Mouse (Mus musculus) heart, embryonic 14.5 days (tissue): ENCODE results near the gene C1s1. TPM values are rescaled to one million over a fixed set of nuclear protein-coding genes. Genes with fewer than 3 reads are reported as not detected.

ENCODE experiments used
- ATAC-seq: fragments of 200-750 bp; cut with Nextera tagmentation; 2 replicates; pipeline ENCODE4 v1.8.0; 2017; ENCODE audit warnings: low read depth, moderate TSS enrichment; ENCODE audit not compliant: insufficient number of reproducible peaks, insufficient read depth, low FRiP score
- H3K27ac ChIP-seq, 2 experiments: fragments of 200-500 bp in 1 of 2; fragments of 300-500 bp in 1 of 2; sonication (generic) in 1 of 2; replicated peaks in 1 of 2; 2 replicates each; pipeline ENCODE4 v1.5.1; 2012 to 2014; ENCODE audit warnings: low read depth in 2 of 2, low read length in 2 of 2, control low read depth in 1 of 2, mild to moderate bottlenecking in 1 of 2, mixed read lengths in 1 of 2; ENCODE audit not compliant: control insufficient read depth in 1 of 2, insufficient read depth in 1 of 2
- H3K27me3 ChIP-seq: fragments of 300-500 bp; sonication (generic); 2 replicates; pipeline ENCODE4 v1.6.1; 2014; ENCODE audit warnings: mild to moderate bottlenecking, low read length, control low read depth; ENCODE audit not compliant: control insufficient read depth, insufficient read depth
- H3K36me3 ChIP-seq: fragments of 300-500 bp; sonication (generic); 2 replicates; pipeline ENCODE4 v1.6.1; 2014; ENCODE audit warnings: mild to moderate bottlenecking, control low read depth, low read length, mixed read lengths; ENCODE audit not compliant: control insufficient read depth, insufficient read depth
- H3K4me1 ChIP-seq, 2 experiments: fragments of 200-500 bp in 1 of 2; fragments of 300-500 bp in 1 of 2; sonication (generic) in 1 of 2; 2 replicates each; pipeline ENCODE4 v1.6.1; 2012 to 2014; ENCODE audit warnings: low read length in 2 of 2, control low read depth in 1 of 2, mixed read lengths in 1 of 2; ENCODE audit not compliant: control insufficient read depth in 2 of 2, insufficient read depth in 2 of 2
- H3K4me2 ChIP-seq: fragments of 300-500 bp; sonication (generic); 2 replicates; pipeline ENCODE4 v1.6.1; 2014; ENCODE audit warnings: mild to moderate bottlenecking, low read length
- H3K4me3 ChIP-seq, 2 experiments: fragments of 200-500 bp in 1 of 2; fragments of 300-500 bp in 1 of 2; sonication (generic) in 1 of 2; 2 replicates each; pipeline ENCODE4 v1.5.1; 2012 to 2014; ENCODE audit warnings: low read length in 2 of 2, mild to moderate bottlenecking in 2 of 2, control low read depth in 1 of 2, low read depth in 1 of 2, moderate library complexity in 1 of 2; ENCODE audit not compliant: control insufficient read depth in 1 of 2, insufficient read depth in 1 of 2
- H3K9ac ChIP-seq: fragments of 300-500 bp; sonication (generic); 2 replicates; pipeline ENCODE4 v1.6.1; 2014; ENCODE audit warnings: mild to moderate bottlenecking, low read length
- H3K9me3 ChIP-seq: fragments of 300-500 bp; sonication (generic); 2 replicates; pipeline ENCODE4 v1.6.1; 2016; ENCODE audit warnings: low read length, control low read depth; ENCODE audit not compliant: control insufficient read depth
- WGBS: fragments of 180-500 bp; shearing (Covaris S2); extraction: QIAGEN DNeasy Blood & Tissue Kit; methylation state at CpG from one replicate; pipeline ENCODE4 v1.1.7; 2014; 5-methylcytosine and 5-hydroxymethylcytosine counted together
- polyA plus RNA-seq: library from polyadenylated mRNA; unstranded; fragments of >200 nt; fragmentation: Nextera tagmentation; extraction: Ambion mirVana; gene quantifications from 2 replicates; pipeline ENCODE4 v1.2.1, GENCODE M21; 2014

Gene C1s1
- polyA plus RNA-seq, 1 experiment from 2014 or later: 0.07 TPM

- Histone ChIP-seq H3K36me3 (no peaks in the 10 kb centered on the region), H3K4me1 (peaks cover 0 to 2% of the 10 kb centered on the region in 2 experiments; a peak in 2 of 4 replicates), H3K9me3 (peaks cover 4% of the 10 kb centered on the region; the same call in 1 of the 2 replicates), H3K9ac (no peak overlapping the region), H3K4me2 (no peak overlapping the region), H3K27me3 (no peaks in the 10 kb centered on the region), H3K27ac (no peak overlapping the region), H3K4me3 (no peak overlapping the region)
- WGBS: 81% methylated on average over 5 of the region's 5 CpGs
- no peak for ATAC-seq
These were observed 46.1 kb downstream of the C1s1 start for GRCm38 (mm10) chr6:124496054-124496453.

- ATAC-seq: no peak
- Histone ChIP-seq H3K27ac (no peak overlapping the region), H3K9ac (no peak overlapping the region), H3K9me3 (peaks cover 4% of the 10 kb centered on the region; the same call in 1 of the 2 replicates), H3K4me3 (no peak overlapping the region), H3K4me1 (peaks cover 0 to 2% of the 10 kb centered on the region in 2 experiments; a peak in 2 of 4 replicates), H3K36me3 (no peaks in the 10 kb centered on the region), H3K4me2 (no peak overlapping the region), H3K27me3 (no peaks in the 10 kb centered on the region)
- 68% methylated on average over 5 of the region's 5 CpGs for WGBS
These were observed 48.3 kb downstream of the C1s1 start for GRCm38 (mm10) chr6:124493886-124494285.

- H3K9me3 ChIP-seq: peaks cover 4% of the 10 kb centered on the region; the same call in 1 of the 2 replicates
- H3K27ac ChIP-seq: no peak within 1 kb of the TSS
- H3K27me3 ChIP-seq: no peaks in the 10 kb centered on the region
- H3K4me2 ChIP-seq: no peak within 1 kb of the TSS
- H3K36me3 ChIP-seq: no peaks in the 10 kb centered on the region
- 46% methylated on average over 4 of the region's 4 CpGs for WGBS
- H3K4me3 ChIP-seq: no peak within 1 kb of the TSS
- H3K9ac ChIP-seq: no peak within 1 kb of the TSS
- H3K4me1 ChIP-seq: peaks cover 0 to 2% of the 10 kb centered on the region in 2 experiments; a peak in 2 of 4 replicates
- peak; percentile 78; the same call in 1 of the 2 replicates for ATAC-seq
These were observed 49.2 kb downstream of the C1s1 start, which contains the start of gene C1rl for GRCm38 (mm10) chr6:124492842-124493561. Gene C1rl, plus strand, starts transcription at chr6:124493113.

DNA sequence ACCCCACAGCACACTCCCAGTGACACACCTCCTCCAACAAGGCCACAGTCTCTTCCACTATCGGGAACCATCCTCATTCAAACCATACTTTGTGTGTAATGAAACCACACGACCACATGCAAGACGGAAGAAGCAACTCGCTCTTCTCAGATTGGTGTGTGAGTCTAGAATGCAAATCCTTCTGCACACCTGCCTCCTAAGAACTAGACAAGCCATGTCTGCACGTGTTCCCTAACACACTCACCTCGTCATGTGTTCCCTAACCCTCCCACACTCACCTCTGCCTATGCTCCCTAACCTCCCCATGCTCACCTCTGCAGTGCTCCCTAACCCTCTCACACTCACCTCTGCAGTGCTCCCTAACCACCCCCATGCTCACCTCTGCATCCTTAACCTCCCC is 50.7 kb downstream of the C1s1 start:
- H3K9me3 ChIP-seq: peaks cover 4% of the 10 kb centered on the region; the same call in 1 of the 2 replicates
- H3K27me3 ChIP-seq: no peaks in the 10 kb centered on the region
- peaks cover 0 to 2% of the 10 kb centered on the region in 2 experiments; a peak in 2 of 4 replicates for H3K4me1 ChIP-seq
- no peak overlapping the region for H3K4me2 ChIP-seq
- H3K27ac ChIP-seq: no peak overlapping the region
- WGBS: 72% methylated on average over 6 of the region's 6 CpGs
- no peak overlapping the region for H3K9ac ChIP-seq
- H3K36me3 ChIP-seq: no peaks in the 10 kb centered on the region
- no peak for ATAC-seq
- H3K4me3 ChIP-seq: no peak overlapping the region

- Histone ChIP-seq H3K9ac (no peak overlapping the region), H3K27ac (no peak overlapping the region), H3K36me3 (no peaks in the 10 kb centered on the region), H3K4me1 (peaks cover 0 to 5% of the 10 kb centered on the region in 2 experiments; a peak in 2 of 4 replicates), H3K4me3 (no peak overlapping the region), H3K4me2 (no peak overlapping the region), H3K9me3 (no peaks in the 10 kb centered on the region), H3K27me3 (no peaks in the 10 kb centered on the region)
- WGBS: 69% methylated on average over 4 of the region's 4 CpGs
- no peak for ATAC-seq
These were observed 53.2 kb downstream of the C1s1 start for GRCm38 (mm10) chr6:124488952-124489351.

DNA sequence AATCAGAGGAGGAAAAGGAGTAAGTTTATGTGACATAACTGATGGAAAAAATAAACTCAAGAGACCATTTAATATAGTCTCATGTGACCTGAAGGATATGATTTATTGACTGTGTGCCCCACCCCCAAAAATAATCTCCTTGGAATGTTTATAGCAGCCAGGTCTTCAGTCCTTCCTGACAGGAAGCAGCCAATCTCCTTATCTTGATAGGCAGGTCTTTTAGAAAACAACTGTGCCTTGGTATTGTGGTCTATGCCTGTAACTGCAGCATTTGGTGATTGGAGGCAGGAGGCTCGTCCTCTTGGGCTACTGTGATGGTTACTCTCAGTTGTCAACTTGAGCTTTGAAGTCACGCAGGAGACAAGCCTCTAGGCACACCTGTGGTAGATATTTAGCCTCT is 54.6 kb downstream of the C1s1 start:
- no peak for ATAC-seq
- no peak overlapping the region for H3K4me2 ChIP-seq

DNA sequence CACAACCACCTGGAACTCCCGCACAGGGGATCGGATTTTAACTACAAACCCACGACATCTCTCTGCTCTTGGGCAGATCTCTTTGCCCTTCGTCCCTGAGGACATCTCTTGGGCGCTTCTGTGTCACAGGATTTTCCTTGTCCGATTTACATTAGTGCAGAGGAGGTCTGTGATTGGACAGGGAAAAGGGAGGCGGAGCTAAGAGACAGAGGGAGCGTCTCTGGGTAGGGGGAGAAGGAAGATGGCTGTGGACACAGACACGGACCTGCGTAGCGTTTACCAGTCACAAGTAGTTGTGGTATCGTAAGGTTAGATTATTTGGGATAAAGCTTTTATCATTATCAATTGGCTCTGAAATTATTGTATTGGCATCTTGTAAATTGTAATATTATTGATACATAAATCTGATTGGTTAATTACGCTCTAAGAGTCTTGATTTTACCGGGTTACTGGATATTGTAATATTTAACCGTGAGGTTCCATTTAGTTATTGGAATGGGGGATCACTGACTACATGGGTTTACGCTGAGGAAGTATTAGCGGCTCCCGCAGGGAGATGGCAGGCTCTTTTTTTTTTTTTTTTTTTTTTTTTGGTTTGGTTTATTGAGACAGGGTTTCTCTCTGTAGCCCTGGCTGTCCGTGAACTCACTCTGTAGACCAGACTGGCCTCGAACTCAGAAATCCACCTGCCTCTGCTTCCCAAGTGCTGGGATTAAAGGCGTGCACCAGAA is 56.6 kb downstream of the C1s1 start:
- Histone ChIP-seq H3K27ac (no peak overlapping the region), H3K9ac (0 out of 2 replicates have a peak overlapping the region, but pooled peaks have one; percentile 16), H3K4me3 (0 out of 4 replicates have a peak overlapping the region, but pooled peaks of 1 of the 2 experiments have one; percentile 13), H3K4me2 (peak overlapping the region; percentile 53), H3K4me1 (peaks cover 0 to 3% of the 10 kb centered on the region in 2 experiments; a peak in 1 of 4 replicates), H3K36me3 (no peaks in the 10 kb centered on the region), H3K9me3 (no peaks in the 10 kb centered on the region), H3K27me3 (no peaks in the 10 kb centered on the region)
- no peak for ATAC-seq
- 27% methylated on average over 21 of the region's 21 CpGs for WGBS

More for the DNA sequence above, 54.6 kb downstream of the C1s1 start:
- 52% methylated on average over 2 of the region's 2 CpGs for WGBS
- H3K27ac ChIP-seq: no peak overlapping the region
- no peak overlapping the region for H3K9ac ChIP-seq
- no peaks in the 10 kb centered on the region for H3K27me3 ChIP-seq
- H3K36me3 ChIP-seq: no peaks in the 10 kb centered on the region
- peaks cover 0 to 3% of the 10 kb centered on the region in 2 experiments; a peak in 1 of 4 replicates for H3K4me1 ChIP-seq
- no peak overlapping the region for H3K4me3 ChIP-seq
- no peaks in the 10 kb centered on the region for H3K9me3 ChIP-seq
